Mouse (Mus musculus) olfactory bulb, adult 2 months (tissue): ENCODE data around the gene Foxs1.

Experiments
- CTCF ChIP-seq: fragments of 200-500 bp; IDR thresholded peaks from 2 replicates; pipeline ENCODE4 v1.5.1; 2012; ENCODE audit warnings: low read depth, mild to moderate bottlenecking, low read length, moderate library complexity; ENCODE audit not compliant: insufficient read depth
- POLR2A ChIP-seq: fragments of 200-500 bp; IDR thresholded peaks from 2 replicates; pipeline ENCODE4 v1.6.1; 2012; ENCODE audit warnings: mild to moderate bottlenecking, low read depth, low read length, moderate library complexity; ENCODE audit not compliant: insufficient read depth

- TF ChIP-seq POLR2A (no peak), CTCF (no peak)
Observed at GRCm38 (mm10) chr2:152930276-152930675, 2.7 kb downstream of the Foxs1 start.
